Comparison of ENCODE assay signal across 8 mouse cellular contexts in genomic region chr10:58447280-58447781, GRCm38 (mm10). TPM values are rescaled to one million over a fixed set of nuclear protein-coding genes. Genes with fewer than 3 reads are reported as not detected.
DNase-seq lines count a peak whose midpoint lies in the region; ATAC-seq and TF ChIP-seq lines count a peak whose summit lies in the region.

No protein-coding gene starts in this region.

- DNase-seq in right cerebral cortex, postnatal 10 days (ENCODE audit: low spot score in 2 of 2) = peak; percentile 61
- DNase-seq in right cerebral cortex, postnatal 25 days = no peak
- no peak for DNase-seq in forebrain, postnatal 0 days
- DNase-seq in frontal cortex, postnatal 14 days (ENCODE audit: low spot score in 2 of 2) = no peak
- DNase-seq in right cerebral cortex, postnatal 36 days (ENCODE audit: low spot score in 2 of 2) = no peak

- H3K4me3 ChIP-seq in forebrain, postnatal 0 days (ENCODE audit: low read depth, low read length) = peak overlapping the region; percentile 85
- H3K4me3 ChIP-seq in liver, embryonic 12.5 days = peak overlapping the region; percentile 96
- peak overlapping the region; percentile 85 for H3K4me3 ChIP-seq in neural tube, embryonic 15.5 days (replicated peaks)

- TF ChIP-seq CTCF in forebrain, postnatal 0 days (IDR thresholded peaks at IDR 0.05; ENCODE audit: low read depth) = no peak

- peak overlapping the region; percentile 92 for H3K27ac ChIP-seq in forebrain, postnatal 0 days (ENCODE audit: low read depth, low read length)
- H3K27ac ChIP-seq in liver, embryonic 12.5 days = peak overlapping the region; percentile 99
- H3K27ac ChIP-seq in neural tube, embryonic 15.5 days (replicated peaks) = peak overlapping the region; percentile 94

- no peaks in the 10 kb centered on the region for H3K36me3 ChIP-seq in forebrain, postnatal 0 days (ENCODE audit: insufficient read depth)
- peaks cover 10% of the 10 kb centered on the region; the same call in 1 of the 2 replicates for H3K36me3 ChIP-seq in liver, embryonic 12.5 days
- H3K36me3 ChIP-seq in neural tube, embryonic 15.5 days = 0 out of 2 replicates have a peak, but pooled peaks cover 2% of the 10 kb centered on the region

- peak overlapping the region; percentile 87 for H3K9ac ChIP-seq in forebrain, postnatal 0 days
- peak overlapping the region; percentile 99 for H3K9ac ChIP-seq in liver, embryonic 12.5 days
- H3K9ac ChIP-seq in neural tube, embryonic 15.5 days (replicated peaks) = peak overlapping the region; percentile 89

- no peaks in the 10 kb centered on the region for H3K27me3 ChIP-seq in forebrain, postnatal 0 days (ENCODE audit: insufficient read depth, low read length)
- no peaks in the 10 kb centered on the region for H3K27me3 ChIP-seq in liver, embryonic 12.5 days (replicated peaks)
- H3K27me3 ChIP-seq in neural tube, embryonic 15.5 days (replicated peaks) = no peaks in the 10 kb centered on the region

- H3K4me1 ChIP-seq in forebrain, postnatal 0 days (ENCODE audit: insufficient read depth) = peaks cover 10% of the 10 kb centered on the region; the same call in 1 of the 2 replicates
- H3K4me1 ChIP-seq in liver, embryonic 12.5 days = peaks cover 42% of the 10 kb centered on the region
- H3K4me1 ChIP-seq in neural tube, embryonic 15.5 days = peaks cover 11% of the 10 kb centered on the region

- under 1% methylated on average over 32 of the region's 32 CpGs for WGBS in forebrain, postnatal 0 days
- under 1% methylated on average over 32 of the region's 32 CpGs for WGBS in liver, embryonic 12.5 days (ENCODE audit: insufficient replicate concordance)
- 2% methylated on average over 30 of the region's 32 CpGs for WGBS in neural tube, embryonic 15.5 days

- no peaks in the 10 kb centered on the region for H3K9me3 ChIP-seq in forebrain, postnatal 0 days (ENCODE audit: low read length)
- no peaks in the 10 kb centered on the region for H3K9me3 ChIP-seq in liver, embryonic 12.5 days (replicated peaks)
- no peaks in the 10 kb centered on the region for H3K9me3 ChIP-seq in neural tube, embryonic 15.5 days (replicated peaks)

- H3K4me2 ChIP-seq in forebrain, postnatal 0 days (ENCODE audit: low read depth) = peak overlapping the region; percentile 71
- H3K4me2 ChIP-seq in liver, embryonic 12.5 days = peak overlapping the region; percentile 81
- peak overlapping the region; percentile 68 for H3K4me2 ChIP-seq in neural tube, embryonic 15.5 days

- peak; percentile 10 for ATAC-seq in activated CD4-positive, CD25-positive, alpha-beta regulatory T cell, adult 4 months
- peak; percentile 60 for ATAC-seq in forebrain, postnatal 0 days
- peak; percentile 57; the same call in 1 of the 2 replicates for ATAC-seq in liver, embryonic 12.5 days
- peak; percentile 64; the same call in 1 of the 2 replicates for ATAC-seq in neural tube, embryonic 15.5 days (ENCODE audit: low FRiP score)

RNA-seq across cellular contexts. Expression of gene Ranbp2, which starts 0.6 kb away (rescaled TPM):
- 10 to 100 TPM; 20.7 to 23.2 TPM for polyA plus RNA-seq in activated CD4-positive, CD25-positive, alpha-beta regulatory T cell, adult 4 months (2017; shearing (Covaris generic))
- total RNA-seq in forebrain, postnatal 0 days (2014; rRNA removed) = 51.6 and 65.4 TPM in 2 replicates
- 7.1 and 10.9 TPM in 2 replicates for polyA plus RNA-seq in forebrain, postnatal 0 days (2015; fragmentation: Nextera tagmentation; extraction: Ambion mirVana)
- 32.1 and 33.2 TPM in 2 replicates for polyA plus RNA-seq in liver, embryonic 12.5 days (2016; fragmentation: Nextera tagmentation; extraction: Ambion mirVana)
- 13.2 and 16.6 TPM in 2 replicates for polyA plus RNA-seq in neural tube, embryonic 15.5 days (2015; fragmentation: Nextera tagmentation; extraction: Ambion mirVana)

RNA-seq across cellular contexts. Expression of gene Ccdc138, which starts 50.4 kb away (rescaled TPM):
- polyA plus RNA-seq in activated CD4-positive, CD25-positive, alpha-beta regulatory T cell, adult 4 months (2017; shearing (Covaris generic)) = 1 to 10 TPM; 3.3 to 5.3 TPM
- 7.8 and 7.9 TPM in 2 replicates for total RNA-seq in forebrain, postnatal 0 days (2014; rRNA removed)
- polyA plus RNA-seq in forebrain, postnatal 0 days (2015; fragmentation: Nextera tagmentation; extraction: Ambion mirVana) = 4.9 and 9.4 TPM in 2 replicates
- polyA plus RNA-seq in liver, embryonic 12.5 days (2016; fragmentation: Nextera tagmentation; extraction: Ambion mirVana) = 3.6 and 4.3 TPM in 2 replicates
- polyA plus RNA-seq in neural tube, embryonic 15.5 days (2015; fragmentation: Nextera tagmentation; extraction: Ambion mirVana) = 7.9 and 8.5 TPM in 2 replicates

Comparison
In these comparisons a context has a peak if more than half of its experiments do, and no peak if none do; other contexts are left out.
1. DNase-seq: peak in right cerebral cortex, postnatal 10 days (2 of 2); none in right cerebral cortex, postnatal 25 days (single experiment), forebrain, postnatal 0 days (single experiment), frontal cortex, postnatal 14 days (0 of 2) and right cerebral cortex, postnatal 36 days (0 of 2).
2. ATAC-seq: peak in every context shown above with its lines; median percentile 64 in neural tube, embryonic 15.5 days; 60 in forebrain, postnatal 0 days; 57 in liver, embryonic 12.5 days; 10 in activated CD4-positive, CD25-positive, alpha-beta regulatory T cell, adult 4 months.
3. Peak in every context shown above with its lines, with median percentiles within 50 percentile points of each other: H3K27ac ChIP-seq, H3K4me2 ChIP-seq, H3K4me3 ChIP-seq and H3K9ac ChIP-seq.